Mouse (Mus musculus) intestine, postnatal 0 days (tissue): ENCODE measurements at regions not wholly inside any gene's neighbourhood (a gene's known extent, or its start where the extent isn't known, plus 50 kb on each side); places are given as distances from the start of the nearest gene placed in this dataset.

Source experiments
- ATAC-seq: fragments of 200-750 bp; cut with Nextera tagmentation; 2 replicates; pipeline ENCODE4 v1.8.0; 2017; ENCODE audit warnings: mild to moderate bottlenecking, moderate TSS enrichment, moderate library complexity
- H3K27ac ChIP-seq: fragments of 300-500 bp; sonication (generic); 2 replicates; pipeline ENCODE4 v1.5.1; 2014; ENCODE audit warnings: mild to moderate bottlenecking, low read depth, low read length, moderate library complexity
- H3K27me3 ChIP-seq: fragments of 300-500 bp; sonication (generic); replicated peaks from 2 replicates; pipeline ENCODE4 v1.6.1; 2014; ENCODE audit warnings: low read length, mixed read lengths; ENCODE audit not compliant: control insufficient read depth, insufficient read depth
- H3K36me3 ChIP-seq: fragments of 300-500 bp; sonication (generic); 2 replicates; pipeline ENCODE4 v1.6.1; 2014; ENCODE audit warnings: mild to moderate bottlenecking, moderate library complexity; ENCODE audit not compliant: control insufficient read depth, insufficient read depth
- H3K4me1 ChIP-seq: fragments of 300-500 bp; sonication (generic); replicated peaks from 2 replicates; pipeline ENCODE4 v1.6.1; 2014; ENCODE audit warnings: antibody characterized with exemption, low read length, mixed read lengths; ENCODE audit not compliant: control insufficient read depth, insufficient read depth
- H3K4me2 ChIP-seq: fragments of 300-500 bp; sonication (generic); replicated peaks from 2 replicates; pipeline ENCODE4 v1.6.1; 2014; ENCODE audit warnings: low read depth, mild to moderate bottlenecking, moderate library complexity
- H3K4me3 ChIP-seq: fragments of 300-500 bp; sonication (generic); 2 replicates; pipeline ENCODE4 v1.5.1; 2014; ENCODE audit warnings: low read depth, low read length
- H3K9ac ChIP-seq: fragments of 300-500 bp; sonication (generic); 2 replicates; pipeline ENCODE4 v1.6.1; 2014; ENCODE audit warnings: mild to moderate bottlenecking, low read depth, low read length
- H3K9me3 ChIP-seq: fragments of 300-500 bp; sonication (generic); 2 replicates; pipeline ENCODE4 v1.6.1; 2016; ENCODE audit warnings: mixed run types; ENCODE audit not compliant: control insufficient read depth
- CTCF ChIP-seq: sonication (generic); IDR thresholded peaks from 2 replicates; pipeline ENCODE4 v1.5.1; 2016; ENCODE audit warnings: low read depth, mild to moderate bottlenecking, control low read depth, antibody characterized with exemption, moderate library complexity
- WGBS: fragments of 180-500 bp; shearing (Covaris S2); extraction: QIAGEN DNeasy Blood & Tissue Kit; methylation state at CpG from one replicate; pipeline ENCODE4 v1.1.7; 2014; 5-methylcytosine and 5-hydroxymethylcytosine counted together

DNA sequence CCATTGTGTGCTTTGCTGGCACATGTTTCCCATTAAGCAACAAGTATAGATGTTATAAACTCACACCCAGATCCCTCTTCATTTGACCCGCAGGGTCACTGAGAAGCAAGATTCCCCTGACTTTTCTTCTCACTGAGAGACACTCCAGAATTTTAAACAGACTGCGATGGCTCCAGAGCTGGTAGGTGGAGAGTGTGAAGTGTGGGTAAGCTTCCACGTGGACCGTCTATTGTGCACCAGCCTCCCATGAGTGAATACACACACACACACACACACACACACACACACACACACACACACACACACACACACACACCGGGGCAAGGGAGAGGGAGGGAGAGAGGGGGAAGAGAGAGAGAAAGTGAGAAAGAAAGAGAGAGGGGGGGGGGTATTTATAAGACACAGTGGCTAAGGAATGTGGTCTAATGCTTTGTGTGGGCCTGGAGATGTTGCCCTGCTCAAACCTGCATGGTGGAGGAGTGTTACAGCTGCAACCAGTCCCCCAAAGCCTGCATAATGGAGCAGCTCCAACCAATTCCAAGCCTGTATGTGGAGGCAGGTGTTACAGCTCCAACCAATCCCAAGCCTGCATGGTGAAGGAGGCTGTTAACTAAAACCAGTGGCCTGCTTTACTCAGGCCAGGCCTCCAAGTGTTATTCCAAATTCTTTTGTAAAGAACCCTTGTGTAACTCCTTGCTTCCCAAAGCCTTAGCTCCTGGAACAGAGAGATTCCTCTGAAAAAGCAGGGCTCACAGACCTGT lies 137.1 kb upstream of the Adamts16 start:
- H3K9ac ChIP-seq: no peak overlapping the region
- H3K27me3 ChIP-seq: no peaks in the 10 kb centered on the region
- H3K4me3 ChIP-seq: no peak overlapping the region
- no peaks in the 10 kb centered on the region for H3K9me3 ChIP-seq
- no peak overlapping the region for H3K27ac ChIP-seq
- 87% methylated on average over 5 of the region's 5 CpGs for WGBS
- no peaks in the 10 kb centered on the region for H3K36me3 ChIP-seq
- no peaks in the 10 kb centered on the region for H3K4me1 ChIP-seq
- TF ChIP-seq CTCF: no peak
- no peak overlapping the region for H3K4me2 ChIP-seq
- no peak for ATAC-seq

DNA sequence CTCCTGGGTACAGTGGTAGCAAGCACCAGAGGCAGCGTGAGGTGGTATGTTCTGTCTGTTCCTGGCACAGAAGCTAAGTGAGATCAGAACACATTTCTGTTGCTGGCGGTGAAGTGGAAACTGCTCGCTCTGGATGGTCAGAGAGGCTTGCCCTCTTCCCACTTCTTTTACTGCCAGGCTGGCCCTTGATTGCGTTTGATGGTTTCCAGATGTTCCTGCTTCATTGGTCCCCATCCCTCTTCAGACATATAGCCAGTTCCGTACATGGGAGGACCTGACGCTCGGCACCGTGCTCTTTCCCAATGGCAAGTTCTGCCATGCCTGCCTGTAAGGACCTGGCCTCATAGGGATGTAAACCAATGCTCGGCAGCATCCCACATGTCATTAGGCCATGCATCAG lies 128.0 kb upstream of the Adamts16 start:
- 83% methylated on average over 9 of the region's 9 CpGs for WGBS
- Histone ChIP-seq H3K27me3 (no peaks in the 10 kb centered on the region), H3K4me1 (no peaks in the 10 kb centered on the region), H3K4me2 (no peak overlapping the region), H3K9me3 (no peaks in the 10 kb centered on the region), H3K36me3 (no peaks in the 10 kb centered on the region), H3K9ac (no peak overlapping the region), H3K27ac (no peak overlapping the region), H3K4me3 (no peak overlapping the region)
- ATAC-seq: no peak
- no peak for TF ChIP-seq CTCF

DNA sequence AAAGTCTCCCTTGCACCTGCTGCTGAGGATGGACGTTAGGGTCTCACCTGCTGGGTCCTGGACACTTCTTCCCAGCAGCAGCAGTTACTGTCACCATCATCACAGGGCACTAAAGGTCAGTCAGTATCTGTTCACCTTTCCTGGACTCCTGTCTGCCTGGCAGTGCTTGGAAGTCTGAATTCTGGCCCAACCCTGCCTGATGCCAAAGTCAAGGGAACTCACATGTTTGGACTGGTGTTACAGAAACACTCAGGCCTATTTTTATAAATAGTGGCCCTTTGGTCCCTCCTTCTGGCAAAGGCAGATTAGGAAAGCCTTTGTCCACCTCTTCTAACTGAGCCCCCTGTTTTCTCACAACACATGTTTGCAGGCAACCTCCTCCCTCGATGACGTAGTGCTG lies 126.2 kb upstream of the Adamts16 start:
- no peak overlapping the region for H3K4me3 ChIP-seq
- H3K9me3 ChIP-seq: no peaks in the 10 kb centered on the region
- no peaks in the 10 kb centered on the region for H3K27me3 ChIP-seq
- no peak overlapping the region for H3K4me2 ChIP-seq
- TF ChIP-seq CTCF: no peak
- H3K27ac ChIP-seq: no peak overlapping the region
- H3K9ac ChIP-seq: no peak overlapping the region
- no peak for ATAC-seq
- WGBS: 60% methylated on average over 3 of the region's 3 CpGs
- no peaks in the 10 kb centered on the region for H3K4me1 ChIP-seq
- H3K36me3 ChIP-seq: no peaks in the 10 kb centered on the region

DNA sequence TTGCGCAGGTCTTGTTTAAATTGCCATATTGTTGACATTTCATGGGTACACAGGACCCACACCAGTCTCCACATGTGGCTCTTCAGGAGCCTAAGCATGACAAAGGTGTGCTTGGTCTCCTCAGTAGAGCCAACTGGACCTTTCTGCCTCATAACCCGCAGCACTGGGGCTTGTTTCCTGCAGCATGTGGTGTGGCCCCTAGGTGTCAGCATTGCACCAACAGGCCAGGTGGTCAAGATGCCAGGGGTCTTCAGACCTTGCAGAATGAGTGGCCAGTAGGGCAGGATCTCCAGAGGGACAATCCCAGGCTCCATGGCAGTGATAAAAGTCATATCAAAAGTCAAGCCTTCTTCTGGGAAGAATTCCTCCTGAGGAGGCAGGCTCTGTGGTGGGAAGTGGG lies 121.8 kb upstream of the Adamts16 start:
- no peak overlapping the region for H3K27ac ChIP-seq
- H3K4me3 ChIP-seq: no peak overlapping the region
- no peaks in the 10 kb centered on the region for H3K27me3 ChIP-seq
- peak; percentile 60 for TF ChIP-seq CTCF
- 73% methylated on average over 2 of the region's 2 CpGs for WGBS
- H3K9ac ChIP-seq: no peak overlapping the region
- no peaks in the 10 kb centered on the region for H3K4me1 ChIP-seq
- H3K9me3 ChIP-seq: no peaks in the 10 kb centered on the region
- ATAC-seq: no peak
- no peak overlapping the region for H3K4me2 ChIP-seq
- H3K36me3 ChIP-seq: no peaks in the 10 kb centered on the region

DNA sequence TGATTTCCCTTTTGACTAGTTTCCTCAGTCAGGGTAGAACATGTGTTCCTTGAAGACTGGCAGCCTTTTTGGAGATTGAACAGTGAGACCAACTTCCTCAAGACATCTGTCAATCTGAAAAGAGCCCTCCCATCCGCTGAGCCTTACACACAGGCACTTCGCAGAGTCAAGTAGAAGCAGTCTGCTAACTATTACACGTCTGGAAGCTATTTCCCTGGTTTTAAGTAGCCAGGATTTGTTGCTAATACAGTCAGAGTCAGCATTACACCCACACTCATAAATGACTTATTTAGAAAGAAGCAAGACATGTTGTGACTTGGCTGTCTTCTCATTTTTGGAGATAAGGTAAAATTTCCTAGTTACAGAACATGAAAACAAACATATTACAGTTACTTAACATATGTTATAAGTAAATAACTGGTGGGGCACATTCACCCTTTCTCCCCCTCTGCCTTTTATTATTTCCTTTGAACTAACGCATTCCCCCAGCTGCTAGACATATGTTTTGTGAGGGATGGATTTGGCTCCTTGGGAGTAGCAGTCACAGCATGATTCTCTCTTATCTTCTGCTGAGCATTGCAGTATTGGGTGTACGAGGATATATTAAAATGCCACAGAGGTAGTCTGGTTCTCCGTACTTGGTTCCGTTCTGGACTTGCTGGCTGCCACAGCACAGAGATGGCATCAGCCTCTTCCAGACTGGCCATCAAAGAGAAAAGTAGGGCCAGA lies 92.9 kb upstream of the Adamts16 start:
- Histone ChIP-seq H3K4me3 (no peak overlapping the region), H3K27me3 (no peaks in the 10 kb centered on the region), H3K27ac (no peak overlapping the region), H3K9me3 (no peaks in the 10 kb centered on the region), H3K4me2 (no peak overlapping the region), H3K4me1 (no peaks in the 10 kb centered on the region), H3K9ac (no peak overlapping the region), H3K36me3 (no peaks in the 10 kb centered on the region)
- ATAC-seq: no peak
- WGBS: 68% methylated on average over 7 of the region's 7 CpGs
- TF ChIP-seq CTCF: no peak

DNA sequence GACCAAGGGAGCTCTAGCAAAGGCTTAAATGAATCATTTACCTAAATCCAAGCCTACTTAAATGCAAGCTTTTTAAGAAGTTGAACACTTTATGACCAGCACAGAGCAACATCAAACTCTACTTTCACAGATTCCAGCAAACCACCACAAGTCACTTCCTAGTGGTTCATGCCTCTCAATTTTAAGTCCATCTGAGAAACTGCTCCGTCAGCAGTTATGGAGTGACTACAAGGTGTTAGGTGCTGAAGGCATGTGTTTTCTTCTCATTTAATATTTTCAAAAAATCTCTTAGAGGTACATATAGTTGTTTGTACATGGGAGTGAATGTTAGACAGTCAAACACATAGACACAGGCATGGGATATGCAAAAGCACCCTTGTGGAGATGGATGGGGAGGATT lies 72.2 kb upstream of the Adamts16 start:
- H3K4me2 ChIP-seq: no peak overlapping the region
- no peaks in the 10 kb centered on the region for H3K4me1 ChIP-seq
- WGBS: 93% methylated on average over 1 of the region's 1 CpGs
- no peaks in the 10 kb centered on the region for H3K27me3 ChIP-seq
- H3K9me3 ChIP-seq: no peaks in the 10 kb centered on the region
- no peak overlapping the region for H3K9ac ChIP-seq
- no peaks in the 10 kb centered on the region for H3K36me3 ChIP-seq
- no peak overlapping the region for H3K4me3 ChIP-seq
- no peak for TF ChIP-seq CTCF
- H3K27ac ChIP-seq: no peak overlapping the region
- ATAC-seq: no peak
